Mouse (Mus musculus): ENCODE data around the gene Padi6. TPM values are rescaled to one million over a fixed set of nuclear protein-coding genes. Genes with fewer than 3 reads are reported as not detected.

Padi6 gene
- polyA plus RNA-seq, 1 experiment from 2014 or later = not detected

DNA sequence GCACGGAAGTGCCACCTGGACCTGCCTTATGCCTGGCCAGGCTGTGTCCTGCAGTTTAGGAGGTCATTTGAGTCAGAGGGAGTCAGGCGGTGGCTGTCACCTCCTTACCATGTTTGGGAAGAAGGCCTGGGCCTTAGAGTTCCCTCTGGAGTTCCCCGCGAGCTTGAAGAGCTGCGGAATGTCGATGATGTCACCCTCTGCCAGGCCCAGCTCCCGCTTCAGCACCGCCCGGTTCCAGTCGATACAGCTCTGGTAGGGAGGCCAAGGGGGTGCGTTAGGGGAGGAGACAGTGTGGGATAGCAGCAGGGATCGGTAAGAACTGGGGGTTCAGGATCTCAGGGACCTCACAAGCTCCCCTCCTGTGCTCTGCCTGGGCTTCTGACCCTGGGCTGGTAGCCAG is 5.5 kb upstream of the Padi6 start:
- H3K9ac ChIP-seq = no peak overlapping the region
- H3K9me3 ChIP-seq = no peaks in the 10 kb centered on the region
- no peaks in the 10 kb centered on the region for H3K4me1 ChIP-seq
- 0 out of 2 replicates have a peak overlapping the region, but pooled peaks have one; percentile 9 for H3K4me2 ChIP-seq
- H3K27ac ChIP-seq = no peak overlapping the region
- H3K36me3 ChIP-seq = no peaks in the 10 kb centered on the region
- peaks cover 20% of the 10 kb centered on the region for H3K27me3 ChIP-seq
- H3K4me3 ChIP-seq = no peak overlapping the region
- no peak for ATAC-seq (ENCODE audit: insufficient number of reproducible peaks, insufficient read depth, low FRiP score, low TSS enrichment, low read depth)
- 24% methylated on average over 12 of the region's 12 CpGs for WGBS

DNA sequence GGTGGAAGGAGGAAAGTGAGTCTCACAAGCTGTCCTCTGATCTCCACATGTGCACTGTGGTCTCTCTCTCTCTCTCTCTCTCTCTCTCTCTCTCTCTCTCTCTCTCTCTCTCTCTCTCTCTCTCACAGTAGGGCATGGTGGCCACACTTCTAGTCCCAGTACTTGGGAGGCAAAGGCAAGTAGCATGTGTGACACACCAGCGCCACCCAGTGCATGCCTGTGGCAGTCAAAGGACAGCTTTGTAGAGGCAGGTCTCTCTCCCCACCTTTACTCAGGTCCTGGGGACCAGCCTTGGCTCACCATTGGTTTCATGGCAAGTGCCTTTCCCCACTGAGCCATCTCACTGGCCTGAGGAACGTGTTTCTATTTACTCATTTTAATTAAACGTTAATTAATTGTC is 2.2 kb upstream of the Padi6 start:
- 26% methylated on average over 3 of the region's 3 CpGs for WGBS
- H3K9ac ChIP-seq = no peak overlapping the region
- H3K36me3 ChIP-seq = no peaks in the 10 kb centered on the region
- H3K4me3 ChIP-seq = no peak overlapping the region
- no peak for ATAC-seq (ENCODE audit: insufficient number of reproducible peaks, insufficient read depth, low FRiP score, low TSS enrichment, low read depth)
- no peak overlapping the region for H3K4me2 ChIP-seq
- peaks cover 9% of the 10 kb centered on the region; the same call in 1 of the 2 replicates for H3K27me3 ChIP-seq
- no peaks in the 10 kb centered on the region for H3K4me1 ChIP-seq
- no peak overlapping the region for H3K27ac ChIP-seq
- no peaks in the 10 kb centered on the region for H3K9me3 ChIP-seq

DNA sequence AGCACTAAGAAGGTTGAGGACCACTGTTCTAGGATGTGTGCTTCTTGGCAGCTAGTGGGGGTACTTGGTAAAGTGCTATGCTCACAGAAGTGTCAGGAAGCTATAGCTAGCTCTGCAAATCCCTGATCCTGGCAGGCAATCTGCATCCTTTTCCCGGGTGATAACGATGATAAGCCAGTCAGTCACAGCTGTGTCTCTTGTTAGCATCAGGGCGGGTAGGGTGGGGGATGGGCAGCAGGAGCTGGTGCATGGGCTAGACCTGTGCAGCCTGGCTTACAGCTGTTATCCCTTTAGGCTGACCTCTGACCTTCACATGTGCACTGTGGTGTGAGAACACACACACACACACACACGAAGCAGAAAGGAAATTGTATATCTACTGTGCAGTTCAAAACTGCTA is 643 bp upstream of the Padi6 start:
- Histone ChIP-seq H3K4me1 (no peaks in the 10 kb centered on the region), H3K27ac (no peak overlapping the region), H3K9me3 (no peaks in the 10 kb centered on the region), H3K36me3 (no peaks in the 10 kb centered on the region), H3K9ac (no peak overlapping the region), H3K27me3 (peaks cover 5% of the 10 kb centered on the region; the same call in 1 of the 2 replicates), H3K4me3 (no peak overlapping the region), H3K4me2 (no peak overlapping the region)
- WGBS = 50% methylated on average over 4 of the region's 4 CpGs
- ATAC-seq (ENCODE audit: insufficient number of reproducible peaks, insufficient read depth, low FRiP score, low TSS enrichment, low read depth) = no peak

DNA sequence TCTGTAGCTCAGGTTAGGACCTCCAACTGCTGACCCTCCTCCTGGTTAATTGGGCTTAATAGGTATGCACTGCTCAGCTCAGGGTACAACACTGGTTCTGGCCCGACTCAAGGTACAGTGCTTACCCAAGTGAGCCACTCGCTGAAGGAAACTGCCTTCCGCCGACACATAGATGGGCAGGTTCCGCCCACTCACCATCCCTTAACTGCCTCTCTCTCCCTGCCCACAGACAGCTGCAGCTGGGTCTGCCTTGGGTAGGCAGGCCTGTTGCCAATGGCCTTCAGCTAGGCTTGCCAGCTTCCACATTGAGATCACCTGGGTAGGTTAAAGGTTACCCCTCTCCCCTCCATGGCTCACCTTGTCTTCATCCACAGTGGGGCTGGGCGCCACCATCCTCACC is 1.0 kb downstream of the Padi6 start:
- 81% methylated on average over 6 of the region's 6 CpGs for whole genome bisulfite sequencing
- Histone ChIP-seq H3K27ac (no peak overlapping the region), H3K9me3 (no peaks in the 10 kb centered on the region), H3K36me3 (no peaks in the 10 kb centered on the region), H3K27me3 (no peaks in the 10 kb centered on the region), H3K4me3 (no peak overlapping the region), H3K4me2 (no peak overlapping the region), H3K9ac (no peak overlapping the region), H3K4me1 (no peaks in the 10 kb centered on the region)
- ATAC-seq (ENCODE audit: insufficient number of reproducible peaks, insufficient read depth, low FRiP score, low TSS enrichment, low read depth) = no peak

DNA sequence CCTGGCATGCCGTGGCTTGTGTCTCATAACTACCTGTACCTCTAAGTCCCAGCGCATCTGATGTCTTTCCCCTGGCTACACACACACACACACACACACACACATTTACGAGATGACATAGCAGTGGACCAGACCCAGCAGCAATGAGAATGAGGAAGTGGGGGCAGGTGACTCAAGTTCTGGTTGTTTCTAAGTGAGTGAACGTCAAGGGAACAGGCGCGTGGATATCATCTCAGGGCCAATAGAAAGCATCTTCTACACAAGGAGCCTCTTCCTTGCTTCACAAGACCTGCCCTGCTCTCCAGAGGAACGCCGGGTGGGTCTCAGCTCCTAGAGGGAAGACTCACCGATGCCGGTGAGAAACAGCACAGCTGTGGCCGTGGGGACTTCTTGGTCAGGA is 1.8 kb downstream of the Padi6 start:
- no peaks in the 10 kb centered on the region for H3K36me3 ChIP-seq
- H3K9me3 ChIP-seq = no peaks in the 10 kb centered on the region
- no peaks in the 10 kb centered on the region for H3K4me1 ChIP-seq
- no peak overlapping the region for H3K27ac ChIP-seq
- H3K27me3 ChIP-seq = no peaks in the 10 kb centered on the region
- ATAC-seq (ENCODE audit: insufficient number of reproducible peaks, insufficient read depth, low FRiP score, low TSS enrichment, low read depth) = no peak
- no peak overlapping the region for H3K9ac ChIP-seq
- H3K4me3 ChIP-seq = no peak overlapping the region
- H3K4me2 ChIP-seq = no peak overlapping the region
- WGBS = 83% methylated on average over 11 of the region's 11 CpGs

DNA sequence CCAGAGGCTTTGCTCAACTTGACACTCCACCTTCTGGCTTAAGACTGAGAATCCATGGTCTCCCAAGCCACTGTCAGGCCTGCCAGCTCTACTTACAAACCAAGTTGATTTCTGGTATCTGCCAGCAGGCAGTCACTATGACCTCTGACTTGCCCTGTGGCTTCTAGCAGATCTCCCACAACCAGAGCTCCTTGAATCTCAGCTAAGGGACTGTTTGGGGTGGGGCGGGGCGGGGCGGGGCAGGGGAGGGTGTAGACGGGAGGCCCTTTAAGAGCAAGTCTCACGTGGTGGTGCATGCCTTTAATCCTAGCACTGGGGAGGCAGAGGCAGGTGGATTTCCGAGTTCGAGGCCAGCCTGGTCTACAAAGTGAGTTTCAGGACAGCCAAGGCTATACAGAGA is 9.6 kb downstream of the Padi6 start:
- WGBS = 72% methylated on average over 7 of the region's 7 CpGs
- H3K36me3 ChIP-seq = no peaks in the 10 kb centered on the region

DNA sequence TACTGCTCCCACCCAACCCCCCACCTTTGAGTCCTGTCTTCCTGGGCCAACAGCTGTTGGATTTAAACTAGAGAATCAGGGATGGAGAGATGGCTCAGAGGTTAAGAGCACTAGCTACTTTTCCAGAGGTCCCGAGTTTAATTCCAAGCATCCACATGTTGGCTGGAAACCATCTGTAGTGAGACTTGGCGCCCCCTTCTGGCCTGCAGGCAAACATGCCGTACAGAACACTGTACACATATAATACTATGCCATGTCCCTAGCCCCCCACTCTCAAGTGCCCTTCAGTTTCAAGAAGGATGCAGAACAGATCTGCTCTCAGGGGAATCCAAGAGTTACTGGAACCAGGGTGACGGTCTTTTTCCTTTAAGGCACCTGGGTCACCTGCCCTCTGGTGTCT is 10.8 kb downstream of the Padi6 start:
- Histone ChIP-seq H3K4me2 (no peak overlapping the region), H3K27me3 (no peaks in the 10 kb centered on the region), H3K9me3 (no peaks in the 10 kb centered on the region), H3K27ac (no peak overlapping the region), H3K9ac (no peak overlapping the region), H3K4me3 (no peak overlapping the region), H3K36me3 (peaks cover 10% of the 10 kb centered on the region; the same call in 1 of the 2 replicates), H3K4me1 (no peaks in the 10 kb centered on the region)
- 78% methylated on average over 4 of the region's 4 CpGs for WGBS
- ATAC-seq (ENCODE audit: insufficient number of reproducible peaks, insufficient read depth, low FRiP score, low TSS enrichment, low read depth) = no peak

More for the DNA sequence above, 9.6 kb downstream of the Padi6 start:
- Histone ChIP-seq H3K27me3 (no peaks in the 10 kb centered on the region), H3K4me2 (no peak overlapping the region), H3K4me1 (no peaks in the 10 kb centered on the region), H3K4me3 (no peak overlapping the region), H3K9ac (no peak overlapping the region), H3K27ac (no peak overlapping the region), H3K9me3 (no peaks in the 10 kb centered on the region)
- ATAC-seq (ENCODE audit: insufficient number of reproducible peaks, insufficient read depth, low FRiP score, low TSS enrichment, low read depth) = no peak

DNA sequence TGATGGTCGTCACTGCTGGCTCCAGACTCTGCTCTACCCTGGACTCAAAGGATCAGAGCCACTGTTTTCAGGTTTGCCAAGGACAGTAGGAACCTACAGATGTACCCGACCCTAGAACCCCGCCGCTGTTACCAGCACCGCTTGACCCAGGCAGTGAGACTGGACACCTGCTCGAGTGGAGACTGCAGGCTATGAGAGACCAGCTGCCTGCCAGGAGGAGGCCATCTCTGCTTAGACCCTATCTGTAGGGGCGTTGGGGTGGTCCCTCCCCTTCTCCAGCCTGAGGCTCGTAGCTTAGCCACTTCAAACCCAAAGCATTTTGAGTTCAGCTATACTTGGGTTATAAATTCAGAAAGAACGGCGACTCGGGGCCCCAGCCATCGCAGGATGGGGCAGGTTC is 15.5 kb downstream of the Padi6 start:
- no peaks in the 10 kb centered on the region for H3K4me1 ChIP-seq
- ATAC-seq (ENCODE audit: insufficient number of reproducible peaks, insufficient read depth, low FRiP score, low TSS enrichment, low read depth) = no peak
- 86% methylated on average over 12 of the region's 12 CpGs for WGBS

DNA sequence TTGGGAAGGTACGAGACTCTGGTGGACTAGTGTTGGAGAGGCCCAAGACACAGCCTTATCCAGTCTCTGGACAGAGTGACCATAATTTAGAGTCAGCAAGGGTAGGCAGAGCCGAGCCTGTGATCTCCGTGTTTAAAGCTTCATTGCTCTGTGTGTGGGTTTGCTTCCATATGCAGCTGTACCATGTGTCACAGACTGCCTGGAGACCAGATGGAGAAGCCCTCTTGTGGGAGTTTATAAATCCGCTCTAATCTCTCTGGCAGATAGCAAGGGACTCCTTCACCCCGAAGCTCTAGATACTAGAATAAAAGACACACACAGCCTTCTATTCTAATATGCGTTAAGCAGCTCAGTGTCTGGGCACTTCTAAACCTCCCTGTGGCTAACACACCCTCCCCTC is 17.7 kb downstream of the Padi6 start:
- no peak for ATAC-seq (ENCODE audit: insufficient number of reproducible peaks, insufficient read depth, low FRiP score, low TSS enrichment, low read depth)
- Histone ChIP-seq H3K27ac (0 out of 2 replicates have a peak overlapping the region, but pooled peaks have one; percentile 39), H3K4me2 (no peak overlapping the region), H3K36me3 (peaks cover 63% of the 10 kb centered on the region), H3K9me3 (no peaks in the 10 kb centered on the region), H3K9ac (no peak overlapping the region), H3K4me1 (no peaks in the 10 kb centered on the region), H3K27me3 (no peaks in the 10 kb centered on the region), H3K4me3 (no peak overlapping the region)
- 66% methylated on average over 6 of the region's 6 CpGs for WGBS

More for the DNA sequence above, 15.5 kb downstream of the Padi6 start:
- Histone ChIP-seq H3K27ac (no peak overlapping the region), H3K9ac (no peak overlapping the region), H3K9me3 (no peaks in the 10 kb centered on the region), H3K27me3 (no peaks in the 10 kb centered on the region), H3K4me2 (no peak overlapping the region), H3K36me3 (peaks cover 41% of the 10 kb centered on the region), H3K4me3 (no peak overlapping the region)

DNA sequence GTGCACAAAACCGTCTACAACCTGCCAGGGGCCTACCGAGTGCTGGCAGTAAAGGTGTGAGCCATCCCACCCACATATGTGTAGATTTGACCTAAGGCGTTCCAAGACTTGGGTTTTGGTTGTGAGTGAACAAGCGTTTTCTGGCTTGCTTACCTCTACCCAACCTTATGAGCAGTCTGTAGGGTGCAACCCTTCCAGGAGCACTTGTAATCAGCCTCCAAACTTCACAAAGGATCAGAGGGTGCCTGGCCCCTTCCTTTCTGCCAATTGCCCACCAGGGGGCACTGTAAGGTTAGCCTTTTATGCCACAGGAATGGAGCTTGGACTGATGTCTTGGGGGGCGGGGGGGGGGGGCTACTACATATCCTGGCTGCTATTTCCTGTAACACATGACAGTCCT is 18.6 kb downstream of the Padi6 start:
- no peak for ATAC-seq (ENCODE audit: insufficient number of reproducible peaks, insufficient read depth, low FRiP score, low TSS enrichment, low read depth)
- peaks cover 72% of the 10 kb centered on the region for H3K36me3 ChIP-seq
- H3K27ac ChIP-seq = no peak overlapping the region

DNA sequence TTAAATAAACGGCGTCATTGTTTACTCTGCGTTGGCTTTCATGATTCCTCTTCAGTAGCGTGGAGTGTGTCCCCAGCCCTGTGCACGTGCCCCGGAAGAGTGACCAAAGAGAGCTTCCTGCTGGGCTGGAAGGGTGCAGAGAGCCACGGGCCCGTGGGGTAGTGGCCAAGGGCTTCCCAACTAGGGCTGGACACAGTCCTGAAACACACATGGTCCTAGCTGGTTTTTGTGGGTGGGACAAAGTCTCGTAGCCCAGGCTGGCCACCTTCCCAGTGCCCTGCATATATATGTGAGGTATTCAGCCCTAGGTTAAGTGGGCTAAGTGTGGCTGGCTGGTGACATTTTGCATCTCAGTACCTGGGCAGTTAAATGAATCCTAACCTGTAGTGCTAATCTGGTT is 19.3 kb downstream of the Padi6 start:
- ATAC-seq (ENCODE audit: insufficient number of reproducible peaks, insufficient read depth, low FRiP score, low TSS enrichment, low read depth) = no peak

More for the DNA sequence above, 18.6 kb downstream of the Padi6 start:
- Histone ChIP-seq H3K4me3 (no peak overlapping the region), H3K27me3 (no peaks in the 10 kb centered on the region), H3K4me2 (no peak overlapping the region), H3K9ac (no peak overlapping the region), H3K9me3 (no peaks in the 10 kb centered on the region), H3K4me1 (no peaks in the 10 kb centered on the region)
- WGBS = 52% methylated on average over 5 of the region's 5 CpGs

DNA sequence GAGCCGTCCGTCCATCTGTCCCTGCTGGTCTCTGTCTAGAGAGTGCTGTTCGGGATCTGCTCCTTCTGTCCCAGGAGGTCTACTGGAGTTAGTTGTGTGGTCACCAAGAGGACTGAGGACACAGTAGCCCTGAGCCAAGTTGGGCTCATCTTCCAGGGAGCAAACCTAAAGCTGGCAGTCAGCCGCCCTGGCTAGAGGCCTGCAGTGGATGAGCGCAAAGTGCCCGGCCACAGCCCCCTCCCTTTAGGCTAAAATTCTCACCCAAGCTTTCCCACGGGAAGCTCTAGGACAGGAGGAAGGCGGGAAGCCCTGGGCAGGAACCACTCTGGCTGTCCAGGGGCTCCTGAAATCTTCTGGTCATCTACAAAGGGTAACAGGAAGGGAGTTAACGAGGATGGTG is 19.7 kb downstream of the Padi6 start:
- Histone ChIP-seq H3K4me3 (no peak overlapping the region), H3K36me3 (peaks cover 83% of the 10 kb centered on the region), H3K4me2 (no peak overlapping the region), H3K27ac (no peak overlapping the region), H3K9ac (no peak overlapping the region), H3K27me3 (no peaks in the 10 kb centered on the region), H3K4me1 (no peaks in the 10 kb centered on the region), H3K9me3 (no peaks in the 10 kb centered on the region)
- ATAC-seq (ENCODE audit: insufficient number of reproducible peaks, insufficient read depth, low FRiP score, low TSS enrichment, low read depth) = no peak
- 78% methylated on average over 9 of the region's 9 CpGs for WGBS

More for the DNA sequence above, 19.3 kb downstream of the Padi6 start:
- H3K9me3 ChIP-seq = no peaks in the 10 kb centered on the region
- H3K4me2 ChIP-seq = no peak overlapping the region
- 82% methylated on average over 9 of the region's 9 CpGs for WGBS
- H3K9ac ChIP-seq = no peak overlapping the region
- no peaks in the 10 kb centered on the region for H3K4me1 ChIP-seq
- peaks cover 78% of the 10 kb centered on the region for H3K36me3 ChIP-seq
- no peak overlapping the region for H3K4me3 ChIP-seq
- no peak overlapping the region for H3K27ac ChIP-seq
- no peaks in the 10 kb centered on the region for H3K27me3 ChIP-seq
